Mouse (Mus musculus) testis, adult 2 months (tissue): ENCODE measurements around the gene Top1.

Experiments used
- CTCF ChIP-seq: fragments of 200-500 bp; IDR thresholded peaks from 2 replicates; pipeline ENCODE4 v1.5.1; 2012; ENCODE audit warnings: low read depth, mild to moderate bottlenecking, inconsistent platforms, low read length, moderate library complexity; ENCODE audit not compliant: control insufficient read depth, insufficient read depth, insufficient replicate concordance
- POLR2A ChIP-seq: fragments of 200-500 bp; IDR thresholded peaks from 2 replicates; pipeline ENCODE4 v1.6.1; 2012; ENCODE audit warnings: low read depth, mild to moderate bottlenecking, inconsistent platforms, low read length, moderate library complexity; ENCODE audit not compliant: control insufficient read depth

DNA sequence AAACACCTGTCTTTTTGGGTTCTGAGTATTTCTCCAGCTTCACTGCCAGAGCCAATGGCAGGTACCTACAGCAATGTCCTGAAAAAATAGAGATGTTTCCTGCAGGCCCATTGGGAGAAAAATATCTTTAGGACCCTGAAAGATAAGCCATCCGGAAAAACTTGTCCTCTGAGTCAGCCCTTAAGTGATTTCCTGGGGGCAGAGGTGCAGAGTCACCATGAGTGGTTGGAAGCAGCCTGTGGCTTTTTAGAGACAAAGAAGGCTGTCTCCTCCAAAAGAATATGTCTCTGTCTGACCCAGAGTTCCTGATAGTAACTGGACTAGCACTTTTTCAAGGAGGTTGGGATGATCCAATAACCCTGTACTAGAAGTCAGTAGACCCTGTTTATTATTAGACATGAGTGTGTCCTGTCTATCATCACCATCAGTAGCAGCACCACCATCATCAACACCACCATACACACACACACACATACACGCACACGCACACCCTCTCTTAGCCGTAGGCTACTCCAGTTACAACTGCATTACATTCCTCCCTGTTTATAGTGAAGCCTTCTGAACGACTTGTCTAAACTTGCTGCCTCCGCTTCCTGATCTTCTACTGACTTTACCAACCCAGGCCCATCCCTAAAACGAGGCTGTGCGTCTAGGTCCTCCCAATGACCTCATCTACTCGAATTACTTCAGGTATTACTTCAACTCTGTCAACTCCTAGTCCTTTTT lies 14.7 kb upstream of the Top1 start:
- TF ChIP-seq POLR2A, result no peak
- TF ChIP-seq CTCF, result no peak
